In the genomic region with DNA sequence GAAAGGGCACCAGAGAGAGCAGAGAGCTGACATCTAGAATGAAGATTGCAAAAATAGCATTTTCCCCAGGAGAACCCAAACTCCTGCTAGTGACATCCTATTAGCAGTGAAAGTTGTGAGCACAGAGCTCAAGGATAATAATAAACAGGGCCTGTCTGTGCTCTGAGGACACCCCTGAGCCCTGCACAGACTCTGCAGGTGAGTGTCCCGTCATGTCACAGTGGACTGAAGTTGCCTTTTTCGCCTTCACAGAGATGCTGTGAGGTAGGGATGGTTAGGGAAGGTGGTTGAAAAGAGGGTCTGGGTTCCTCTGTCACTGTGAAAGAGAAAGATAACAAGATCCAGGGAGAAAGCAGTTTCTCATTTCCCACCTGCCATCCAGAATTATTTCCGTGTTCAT, we compare ENCODE assay signal across 27 mouse cellular contexts. TPM values are rescaled to one million over a fixed set of nuclear protein-coding genes. Genes with fewer than 3 reads are reported as not detected.
"Had no signal": no experiment of that assay in that cellular context is flagged by ENCODE, and none has a peak within 500 bp of the region (broad histone marks: within the 10 kb centered on the region; RNA-seq: fewer than 3 reads in every experiment).

Gene Vmn1r218, plus strand, starts transcription at position 57 of the 400 bp plus-strand sequence.

- H3K4me2 ChIP-seq: liver, embryonic 15.5 days; lung, embryonic 15.5 days; midbrain, embryonic 13.5 days; neural tube, embryonic 13.5 days; neural tube, embryonic 15.5 days had no signal

- DNase-seq: liver, postnatal 0 days; lung, adult 2 months; lung, postnatal 14 days; lung, postnatal 4 days; retina, postnatal 1 day; right cerebral cortex, adult 18-20 months; right cerebral cortex, postnatal 25 days; right cerebral cortex, postnatal 4 days; spleen, adult 18-20 months; thymus, adult 18-20 months; thymus, postnatal 14 days; thymus, postnatal 36 days had no signal

- ATAC-seq: liver, postnatal 0 days; lung, postnatal 0 days; midbrain, embryonic 13.5 days had no signal

- H3K27me3 ChIP-seq: liver, embryonic 15.5 days; lung, embryonic 15.5 days; midbrain, embryonic 13.5 days; neural tube, embryonic 13.5 days; neural tube, embryonic 15.5 days had no signal

- H3K9me3 ChIP-seq: liver, embryonic 15.5 days; lung, embryonic 15.5 days; midbrain, embryonic 10.5 days; midbrain, embryonic 13.5 days; neural tube, embryonic 13.5 days; neural tube, embryonic 15.5 days had no signal

- H3K4me3 ChIP-seq: liver, embryonic 15.5 days; lung, embryonic 15.5 days; midbrain, embryonic 10.5 days; midbrain, embryonic 13.5 days; myocyte; neural tube, embryonic 13.5 days; neural tube, embryonic 15.5 days had no signal

- H3K9ac ChIP-seq: liver, embryonic 15.5 days; liver, postnatal 0 days; lung, embryonic 15.5 days; midbrain, embryonic 13.5 days; neural tube, embryonic 13.5 days; neural tube, embryonic 15.5 days had no signal

- H3K36me3 ChIP-seq: liver, embryonic 15.5 days; lung, embryonic 15.5 days; midbrain, embryonic 10.5 days; midbrain, embryonic 13.5 days; neural tube, embryonic 13.5 days; neural tube, embryonic 15.5 days had no signal

- H3K27ac ChIP-seq: liver, embryonic 15.5 days; lung, embryonic 15.5 days; midbrain, embryonic 10.5 days; midbrain, embryonic 13.5 days; neural tube, embryonic 13.5 days; neural tube, embryonic 15.5 days had no signal

- H3K4me1 ChIP-seq: liver, embryonic 15.5 days; lung, embryonic 15.5 days; midbrain, embryonic 10.5 days; midbrain, embryonic 13.5 days; neural tube, embryonic 13.5 days; neural tube, embryonic 15.5 days had no signal

RNA-seq across cellular contexts. Expression of gene Vmn1r218, which starts in this region (rescaled TPM):
- total RNA-seq: megakaryocyte, adult 5-6 weeks; megakaryocyte-erythroid progenitor cell, adult 5-6 weeks had no signal
- polyA plus RNA-seq: liver, embryonic 15.5 days; liver, postnatal 0 days; lung, adult 2 months; lung, embryonic 15.5 days; lung, postnatal 0 days; midbrain, embryonic 10.5 days; midbrain, embryonic 13.5 days; myocyte; neural tube, embryonic 11.5 days; neural tube, embryonic 13.5 days; neural tube, embryonic 15.5 days; small intestine, adult 2 months; stomach, embryonic 14.5 days; stomach, embryonic 16.5 days; thymus, postnatal 0 days had no signal
